Mouse (Mus musculus) stomach, embryonic 14.5 days (tissue): ENCODE measurements around the gene Slxl1. TPM values are rescaled to one million over a fixed set of nuclear protein-coding genes. Genes with fewer than 3 reads are reported as not detected.
"Not testable (repeated sequence)": the region's sequence is repeated elsewhere in the genome, so short reads cannot be mapped to it uniquely, and the experiment has no call there.

Experiments
- ATAC-seq: fragments of 200-750 bp; cut with Nextera tagmentation; 2 replicates; pipeline ENCODE4 v1.8.0; 2017; ENCODE audit warnings: low read depth, moderate TSS enrichment; ENCODE audit not compliant: insufficient number of reproducible peaks, insufficient read depth, low FRiP score
- H3K27ac ChIP-seq: fragments of 300-500 bp; sonication (generic); 2 replicates; pipeline ENCODE4 v1.5.1; 2014; ENCODE audit warnings: mild to moderate bottlenecking, low read length, moderate library complexity, mixed read lengths
- H3K27me3 ChIP-seq: fragments of 300-500 bp; sonication (generic); 2 replicates; pipeline ENCODE4 v1.6.1; 2014; ENCODE audit warnings: low read length, control low read depth, mixed read lengths; ENCODE audit not compliant: control insufficient read depth, insufficient read depth
- H3K36me3 ChIP-seq: fragments of 300-500 bp; sonication (generic); 2 replicates; pipeline ENCODE4 v1.6.1; 2014; ENCODE audit warnings: mild to moderate bottlenecking, control low read depth, low read length, moderate library complexity, mixed read lengths; ENCODE audit not compliant: control insufficient read depth, insufficient read depth
- H3K4me1 ChIP-seq: fragments of 300-500 bp; sonication (generic); 2 replicates; pipeline ENCODE4 v1.6.1; 2014; ENCODE audit warnings: low read length, control low read depth, mixed read lengths; ENCODE audit not compliant: control insufficient read depth, insufficient read depth
- H3K4me2 ChIP-seq: fragments of 300-500 bp; sonication (generic); replicated peaks from 2 replicates; pipeline ENCODE4 v1.6.1; 2014; ENCODE audit warnings: low read depth, low read length, control low read depth
- H3K4me3 ChIP-seq: fragments of 300-500 bp; sonication (generic); 2 replicates; pipeline ENCODE4 v1.5.1; 2014; ENCODE audit warnings: low read depth, low read length, control low read depth
- H3K9ac ChIP-seq: fragments of 300-500 bp; sonication (generic); replicated peaks from 2 replicates; pipeline ENCODE4 v1.6.1; 2014; ENCODE audit warnings: low read depth, mild to moderate bottlenecking, control low read depth, low read length, moderate library complexity, mixed read lengths
- H3K9me3 ChIP-seq: fragments of 300-500 bp; sonication (generic); 2 replicates; pipeline ENCODE4 v1.6.1; 2016; ENCODE audit warnings: low read depth, low read length, control low read depth; ENCODE audit not compliant: control insufficient read depth
- WGBS: fragments of 180-500 bp; shearing (Covaris S2); extraction: QIAGEN DNeasy Blood & Tissue Kit; methylation state at CpG from one replicate; pipeline ENCODE4 v1.1.7; 2014; 5-methylcytosine and 5-hydroxymethylcytosine counted together
- polyA plus RNA-seq: library from polyadenylated mRNA; unstranded; fragments of >200 nt; fragmentation: Nextera tagmentation; extraction: Ambion mirVana; gene quantifications from 2 replicates; pipeline ENCODE4 v1.2.1, GENCODE M21; 2014

Gene Slxl1
- polyA plus RNA-seq: not detected in 2 replicates

DNA sequence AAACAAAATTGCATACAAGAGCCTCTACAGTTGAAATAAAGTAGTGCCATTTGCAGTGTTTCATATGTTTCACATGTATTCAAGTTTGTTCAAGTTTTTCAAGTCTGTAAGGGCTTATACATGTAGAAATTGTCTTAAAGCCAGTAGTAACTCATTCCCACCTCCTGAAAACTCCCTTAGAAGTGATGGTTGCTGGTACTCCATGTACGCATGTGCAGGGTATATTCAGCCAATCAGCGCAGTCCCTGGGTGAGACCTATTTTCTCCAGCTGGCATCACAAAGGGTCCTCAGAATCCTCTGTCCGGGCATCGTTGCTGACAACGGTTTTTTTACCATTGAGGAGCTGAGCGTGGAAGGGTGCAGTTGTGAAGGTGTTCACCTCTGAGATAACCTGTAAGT is at the start of gene Slxl1:
Gene Slxl1 (plus strand): TSS at position 301 of the 400 bp plus-strand sequence.
- not testable (repeated sequence) for H3K27ac ChIP-seq, H3K4me3 ChIP-seq, H3K4me1 ChIP-seq, ATAC-seq, H3K9me3 ChIP-seq, H3K27me3 ChIP-seq, H3K4me2 ChIP-seq, H3K36me3 ChIP-seq, H3K9ac ChIP-seq
- WGBS: no CpG with 5 or more reads among the region's 6 CpGs
